ENCODE assay signal across 31 mouse cellular contexts in genomic region chr9:119324130-119324529, GRCm38 (mm10). TPM values are rescaled to one million over a fixed set of nuclear protein-coding genes. Genes with fewer than 3 reads are reported as not detected.
DNase-seq lines count a peak whose midpoint lies in the region; ATAC-seq and TF ChIP-seq lines count a peak whose summit lies in the region.
"Had no signal": no experiment of that assay in that cellular context is flagged by ENCODE, and none has a peak within 500 bp of the region (broad histone marks: within the 10 kb centered on the region; RNA-seq: fewer than 3 reads in every experiment).

No protein-coding gene starts in this region.

- 74% methylated on average over 1 of the region's 1 CpGs for WGBS in heart, embryonic 13.5 days
- whole genome bisulfite sequencing in liver, embryonic 12.5 days (ENCODE audit: insufficient replicate concordance), result 29% methylated on average over 1 of the region's 1 CpGs
- WGBS in macrophage (ENCODE audit: missing documents), result 7% methylated on average over 1 of the region's 1 CpGs
- 74% methylated on average over 1 of the region's 1 CpGs for WGBS in midbrain, embryonic 11.5 days

- intact Hi-C loops in heart, postnatal 10 days (cut with DNase I), result no loop called here

- H3K9me3 ChIP-seq in heart, embryonic 13.5 days, result no peaks in the 10 kb centered on the region
- H3K9me3 ChIP-seq in E14TG2a.4 (ENCODE audit: low read length), result no peaks in the 10 kb centered on the region
- no peaks in the 10 kb centered on the region for H3K9me3 ChIP-seq in liver, embryonic 12.5 days (replicated peaks)
- no peaks in the 10 kb centered on the region for H3K9me3 ChIP-seq in midbrain, embryonic 11.5 days (ENCODE audit: control insufficient read depth, low read length)
- H3K9me3 ChIP-seq: embryonic facial prominence, embryonic 13.5 days; forebrain, embryonic 15.5 days; heart, embryonic 12.5 days; hindbrain, embryonic 13.5 days; limb, embryonic 10.5 days; midbrain, embryonic 13.5 days; neural tube, embryonic 13.5 days had no signal

- no peaks in the 10 kb centered on the region for H3K36me3 ChIP-seq in heart, embryonic 13.5 days
- H3K36me3 ChIP-seq in E14TG2a.4 (ENCODE audit: insufficient read depth, low read length), result peaks cover 10% of the 10 kb centered on the region
- H3K36me3 ChIP-seq in liver, embryonic 12.5 days, result no peaks in the 10 kb centered on the region; the same call in 1 of the 2 replicates
- no peaks in the 10 kb centered on the region for H3K36me3 ChIP-seq in macrophage (ENCODE audit: inconsistent target)
- H3K36me3 ChIP-seq in midbrain, embryonic 11.5 days (ENCODE audit: control insufficient read depth, insufficient read depth, low read length), result no peaks in the 10 kb centered on the region
- H3K36me3 ChIP-seq: embryonic facial prominence, embryonic 13.5 days; forebrain, embryonic 15.5 days; heart, embryonic 12.5 days; hindbrain, embryonic 13.5 days; limb, embryonic 10.5 days; neural tube, embryonic 13.5 days had no signal

- no peak overlapping the region for H3K4me3 ChIP-seq in heart, embryonic 13.5 days
- peak overlapping the region; percentile 99 for H3K4me3 ChIP-seq in E14TG2a.4 (replicated peaks; ENCODE audit: low read length)
- H3K4me3 ChIP-seq in liver, embryonic 12.5 days, result peak overlapping the region; percentile 95; the same call in 1 of the 2 replicates
- no peak overlapping the region for H3K4me3 ChIP-seq in macrophage (ENCODE audit: inconsistent target)
- H3K4me3 ChIP-seq in midbrain, embryonic 11.5 days (ENCODE audit: low read depth, low read length), result no peak overlapping the region

- H3K4me1 ChIP-seq in heart, embryonic 13.5 days, result peaks cover 35% of the 10 kb centered on the region
- peaks cover 30% of the 10 kb centered on the region for H3K4me1 ChIP-seq in E14TG2a.4 (replicated peaks; ENCODE audit: low read depth, low read length)
- peaks cover 34% of the 10 kb centered on the region for H3K4me1 ChIP-seq in liver, embryonic 12.5 days
- H3K4me1 ChIP-seq in midbrain, embryonic 11.5 days (ENCODE audit: control insufficient read depth, insufficient read depth, low read length), result peaks cover 8% of the 10 kb centered on the region

- no peak overlapping the region for H3K9ac ChIP-seq in heart, embryonic 13.5 days
- H3K9ac ChIP-seq in liver, embryonic 12.5 days, result peak overlapping the region; percentile 81; the same call in 1 of the 2 replicates
- no peak overlapping the region for H3K9ac ChIP-seq in midbrain, embryonic 11.5 days (ENCODE audit: low read length)
- H3K9ac ChIP-seq: embryonic facial prominence, embryonic 13.5 days; heart, embryonic 12.5 days had no signal

- peaks cover 27% of the 10 kb centered on the region for H3K79me2 ChIP-seq in macrophage (ENCODE audit: inconsistent target)

- peak overlapping the region; percentile 96 for H3K4me2 ChIP-seq in heart, embryonic 13.5 days
- peak overlapping the region; percentile 99 for H3K4me2 ChIP-seq in liver, embryonic 12.5 days
- no peak overlapping the region for H3K4me2 ChIP-seq in midbrain, embryonic 11.5 days

- H3K27ac ChIP-seq in heart, embryonic 13.5 days (replicated peaks), result no peak overlapping the region
- H3K27ac ChIP-seq in liver, embryonic 12.5 days, result 0 out of 2 replicates have a peak overlapping the region, but pooled peaks have one; percentile 97
- H3K27ac ChIP-seq in macrophage, result peak overlapping the region; percentile 93
- H3K27ac ChIP-seq in midbrain, embryonic 11.5 days (ENCODE audit: low read depth, low read length), result no peak overlapping the region
- H3K27ac ChIP-seq: embryonic facial prominence, embryonic 13.5 days; limb, embryonic 10.5 days had no signal

- H3K27me3 ChIP-seq in heart, embryonic 13.5 days (replicated peaks), result no peaks in the 10 kb centered on the region
- no peaks in the 10 kb centered on the region for H3K27me3 ChIP-seq in E14TG2a.4 (ENCODE audit: insufficient read depth, low read length)
- no peaks in the 10 kb centered on the region for H3K27me3 ChIP-seq in liver, embryonic 12.5 days (replicated peaks)
- no peaks in the 10 kb centered on the region for H3K27me3 ChIP-seq in midbrain, embryonic 11.5 days (ENCODE audit: control insufficient read depth, insufficient read depth, low read length)
- H3K27me3 ChIP-seq: embryonic facial prominence, embryonic 13.5 days; forebrain, embryonic 15.5 days; heart, embryonic 12.5 days; neural tube, embryonic 13.5 days; Patski had no signal

- no peak for DNase-seq in heart, postnatal 10 days
- DNase-seq in spleen, postnatal 14 days (ENCODE audit: low spot score in 2 of 2), result no peak
- no peak for DNase-seq in midbrain, embryonic 11.5 days (ENCODE audit: low spot score, missing footprints)
- DNase-seq: B cell, adult 2 months; cerebellum, adult 18-20 months; cerebellum, postnatal 14 days; embryo, embryonic 11 days; gastrocnemius, postnatal 14 days; heart, adult 11 months; heart, postnatal 36 days; kidney, adult 11 months; kidney, postnatal 10 days; thymus, postnatal 14 days had no signal

- no peak for TF ChIP-seq CTCF in E14TG2a.4 (conservative IDR thresholded peaks at IDR 0.05; ENCODE audit: low read length)

- no peak for ATAC-seq in heart, embryonic 13.5 days (ENCODE audit: extremely low read depth, insufficient number of reproducible peaks, low FRiP score, low TSS enrichment)
- no peak for ATAC-seq in liver, embryonic 12.5 days
- no peak for ATAC-seq in midbrain, embryonic 11.5 days (ENCODE audit: low FRiP score)
- ATAC-seq: forebrain, embryonic 15.5 days; lung, postnatal 0 days; midbrain, embryonic 13.5 days; Patski had no signal

RNA-seq across cellular contexts. Expression of gene Oxsr1, which starts 1.9 kb away (rescaled TPM):
- 7.4 and 7.8 TPM in 2 replicates for polyA plus RNA-seq in heart, embryonic 13.5 days (2015; fragmentation: Nextera tagmentation; extraction: Ambion mirVana)
- total RNA-seq in heart, postnatal 10 days (2021), result 10 to 100 TPM; 37.6 to 37.9 TPM
- polyA plus RNA-seq in liver, embryonic 12.5 days (2016; fragmentation: Nextera tagmentation; extraction: Ambion mirVana), result 11.1 and 12.2 TPM in 2 replicates
- 10 to 100 TPM; 41.0 to 96.7 (median 68.0) TPM for total RNA-seq in macrophage (2018; cell fraction: chromatin; rRNA removed)
- total RNA-seq in macrophage (2018; cell fraction: cytosol; rRNA removed), result 10 to 100 TPM; 17.4 to 27.4 (median 23.1) TPM
- total RNA-seq in macrophage (2018; cell fraction: nucleus; rRNA removed), result 10 to 100 TPM; 35.2 to 86.1 (median 45.8) TPM
- polyA plus RNA-seq in macrophage (2018), result 16.4 to 22.2 TPM (median 20.9 TPM) in 3 replicates
- polyA plus RNA-seq in midbrain, embryonic 11.5 days (2014; fragmentation: Nextera tagmentation; extraction: Ambion mirVana), result 15.5 and 16.2 TPM in 2 replicates

RNA-seq across cellular contexts. Expression of gene Acaa1a, which starts 15.3 kb away (rescaled TPM):
- polyA plus RNA-seq in heart, embryonic 13.5 days (2015; fragmentation: Nextera tagmentation; extraction: Ambion mirVana), result 79.7 and 88.5 TPM in 2 replicates
- 10 to 100 TPM; 78.6 to 80.0 TPM for total RNA-seq in heart, postnatal 10 days (2021)
- 38.0 and 43.1 TPM in 2 replicates for polyA plus RNA-seq in liver, embryonic 12.5 days (2016; fragmentation: Nextera tagmentation; extraction: Ambion mirVana)
- 100 to 1,000 TPM in 22 of 26 experiments, 10 to 100 TPM in 4; 50.8 to 289 (median 175) TPM for total RNA-seq in macrophage (2018; cell fraction: chromatin; rRNA removed)
- total RNA-seq in macrophage (2018; cell fraction: cytosol; rRNA removed), result 10 to 100 TPM; 44.7 to 97.3 (median 64.8) TPM
- 100 to 1,000 TPM in 16 of 26 experiments, 10 to 100 TPM in 10; 37.9 to 192 (median 118) TPM for total RNA-seq in macrophage (2018; cell fraction: nucleus; rRNA removed)
- polyA plus RNA-seq in macrophage (2018), result 27.8 to 102 TPM (median 60.2 TPM) in 3 replicates
- polyA plus RNA-seq in midbrain, embryonic 11.5 days (2014; fragmentation: Nextera tagmentation; extraction: Ambion mirVana), result 52.7 and 61.2 TPM in 2 replicates

RNA-seq across cellular contexts. Expression of gene Myd88, which starts 17.1 kb away (rescaled TPM):
- 14.2 and 14.5 TPM in 2 replicates for polyA plus RNA-seq in heart, embryonic 13.5 days (2015; fragmentation: Nextera tagmentation; extraction: Ambion mirVana)
- total RNA-seq in heart, postnatal 10 days (2021), result 10 to 100 TPM; 16.1 to 20.8 TPM
- 21.3 and 22.2 TPM in 2 replicates for polyA plus RNA-seq in liver, embryonic 12.5 days (2016; fragmentation: Nextera tagmentation; extraction: Ambion mirVana)
- 100 to 1,000 TPM in 4 of 26 experiments, 10 to 100 TPM in 22; 26.6 to 127 (median 65.0) TPM for total RNA-seq in macrophage (2018; cell fraction: chromatin; rRNA removed)
- 100 to 1,000 TPM in 18 of 26 experiments, 10 to 100 TPM in 8; 74.1 to 201 (median 150) TPM for total RNA-seq in macrophage (2018; cell fraction: cytosol; rRNA removed)
- 100 to 1,000 TPM in 17 of 26 experiments, 10 to 100 TPM in 9; 46.3 to 199 (median 114) TPM for total RNA-seq in macrophage (2018; cell fraction: nucleus; rRNA removed)
- 43.1 to 84.4 TPM (median 77.6 TPM) in 3 replicates for polyA plus RNA-seq in macrophage (2018)
- polyA plus RNA-seq in midbrain, embryonic 11.5 days (2014; fragmentation: Nextera tagmentation; extraction: Ambion mirVana), result 6.3 and 7.6 TPM in 2 replicates

RNA-seq across cellular contexts. Expression of gene Xylb, which starts 33.1 kb away (rescaled TPM):
- polyA plus RNA-seq in heart, embryonic 13.5 days (2015; fragmentation: Nextera tagmentation; extraction: Ambion mirVana), result 1.2 and 2.6 TPM in 2 replicates
- total RNA-seq in heart, postnatal 10 days (2021), result under 1 TPM; 0.52 to 0.57 TPM
- 4.6 and 5.0 TPM in 2 replicates for polyA plus RNA-seq in liver, embryonic 12.5 days (2016; fragmentation: Nextera tagmentation; extraction: Ambion mirVana)
- total RNA-seq in macrophage (2018; cell fraction: chromatin; rRNA removed), result 10 to 100 TPM in 6 of 26 experiments, 1 to 10 TPM in 20; 1.8 to 18.2 (median 7.4) TPM
- total RNA-seq in macrophage (2018; cell fraction: cytosol; rRNA removed), result 1 to 10 TPM; 1.3 to 4.4 (median 2.4) TPM
- 10 to 100 TPM in 1 of 26 experiments, 1 to 10 TPM in 25; 1.1 to 14.8 (median 4.4) TPM for total RNA-seq in macrophage (2018; cell fraction: nucleus; rRNA removed)
- polyA plus RNA-seq in macrophage (2018), result 3.0 to 5.5 TPM (median 3.1 TPM) in 3 replicates
- 5.4 and 6.5 TPM in 2 replicates for polyA plus RNA-seq in midbrain, embryonic 11.5 days (2014; fragmentation: Nextera tagmentation; extraction: Ambion mirVana)

RNA-seq across cellular contexts. Expression of gene Slc22a14, which starts 41.2 kb away (rescaled TPM):
- 0.10 TPM in 1 of 2 replicates, not detected in the other for polyA plus RNA-seq in heart, embryonic 13.5 days (2015; fragmentation: Nextera tagmentation; extraction: Ambion mirVana)
- under 1 TPM in 1 of 2 experiments, not detected in 1; 0.32 TPM for total RNA-seq in heart, postnatal 10 days (2021)
- polyA plus RNA-seq in liver, embryonic 12.5 days (2016; fragmentation: Nextera tagmentation; extraction: Ambion mirVana), result not detected in 2 replicates
- not detected for total RNA-seq in macrophage (2018; cell fraction: chromatin; rRNA removed)
- total RNA-seq in macrophage (2018; cell fraction: cytosol; rRNA removed), result not detected
- not detected for total RNA-seq in macrophage (2018; cell fraction: nucleus; rRNA removed)
- not detected in 3 replicates for polyA plus RNA-seq in macrophage (2018)
- not detected in 2 replicates for polyA plus RNA-seq in midbrain, embryonic 11.5 days (2014; fragmentation: Nextera tagmentation; extraction: Ambion mirVana)
- total RNA-seq: adrenal gland, adult 18-20 months; gastrocnemius, postnatal 14 days; layer of hippocampus, adult 18-20 months; layer of hippocampus, postnatal 25 days; liver, adult 2 months had no signal
- polyA plus RNA-seq: embryonic facial prominence, embryonic 13.5 days; heart, embryonic 12.5 days; hindbrain, embryonic 13.5 days; limb, embryonic 10.5 days; liver, adult 2 months; lung, postnatal 0 days; neural tube, embryonic 13.5 days; stomach, embryonic 14.5 days had no signal

Comparison
In these comparisons a context has a peak if more than half of its experiments do, and no peak if none do; other contexts are left out.
1. H3K27ac ChIP-seq: peak in liver, embryonic 12.5 days (single experiment) and macrophage (single experiment); none in heart, embryonic 13.5 days (single experiment) and midbrain, embryonic 11.5 days (single experiment).
2. H3K4me3 ChIP-seq: peak in E14TG2a.4 (single experiment) and liver, embryonic 12.5 days (single experiment); none in heart, embryonic 13.5 days (single experiment), macrophage (single experiment) and midbrain, embryonic 11.5 days (single experiment).